Mouse (Mus musculus): ENCODE data around the gene Os9. TPM values are rescaled to one million over a fixed set of nuclear protein-coding genes. Genes with fewer than 3 reads are reported as not detected.

Gene Os9
- total and polyA plus RNA-seq, 3 experiments = 42.4 to 60.4 TPM; not detected in 1

DNA sequence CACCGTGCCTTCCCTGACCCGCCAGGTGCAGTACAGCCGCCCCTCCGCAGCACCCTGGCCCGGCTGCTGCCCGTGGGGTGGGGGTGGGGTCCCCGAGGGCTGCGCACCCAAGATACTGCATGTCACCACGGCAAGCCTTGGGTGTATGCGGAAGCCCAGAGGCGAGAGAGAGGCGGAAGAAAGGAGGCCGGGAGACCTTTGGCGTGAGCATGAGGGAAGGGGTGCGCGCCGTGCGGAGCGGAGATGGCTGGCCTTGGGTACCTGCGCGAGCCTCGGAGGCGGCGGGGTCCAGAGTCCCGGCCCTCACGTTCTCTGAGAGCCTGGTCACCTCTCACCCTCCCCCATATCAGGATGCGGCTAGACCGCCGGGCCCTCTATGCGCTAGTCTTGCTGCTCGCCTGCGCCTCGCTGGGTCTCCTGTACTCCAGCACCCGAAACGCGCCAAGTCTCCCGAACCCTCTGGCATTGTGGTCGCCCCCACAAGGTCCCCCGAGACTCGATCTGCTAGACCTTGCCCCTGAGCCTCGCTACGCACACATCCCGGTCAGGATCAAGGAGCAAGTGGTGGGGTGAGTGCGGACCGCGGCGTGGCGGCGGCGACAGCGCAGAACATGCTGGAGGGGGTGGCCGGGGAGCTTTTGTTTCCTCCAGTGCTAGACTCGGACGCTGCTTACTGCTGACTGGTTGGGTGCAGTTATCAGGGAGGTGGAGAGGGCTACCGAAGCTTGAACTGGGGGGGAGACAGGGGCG lies 44.9 kb upstream of the Os9 start (continued):
- TF ChIP-seq MEF2A (IDR thresholded peaks at IDR 0.05; ENCODE audit: extremely low read depth, insufficient replicate concordance, low read depth, low read length, poor library complexity, severe bottlenecking) (no peak), CTCF (IDR thresholded peaks at IDR 0.05 in 2 of 3, conservative IDR thresholded peaks at IDR 0.05 in 1 of 3; ENCODE audit: control insufficient read depth in 1 of 3, insufficient read depth in 1 of 3, low read depth in 2 of 3, low read length in 3 of 3, poor library complexity in 1 of 3, severe bottlenecking in 1 of 3) (no peak; a peak in 1 of 6 replicates), MAX (IDR thresholded peaks at IDR 0.05; ENCODE audit: low read length) (peak; percentile 69), POLR2A (IDR thresholded peaks at IDR 0.05; ENCODE audit: control insufficient read depth in 1 of 2, insufficient read depth in 1 of 2, low read depth in 1 of 2, low read length in 2 of 2, poor library complexity in 1 of 2) (peak; percentile 55 to 70; a peak in 3 of 4 replicates), TAL1 (IDR thresholded peaks at IDR 0.05; ENCODE audit: low read length) (peak; percentile 44; the same call in 1 of the 2 replicates)

GRCm38 (mm10) chr10:127165354-127165653 lies 44.4 kb upstream of the Os9 start:
- 0 out of 2 replicates have a peak, but pooled peaks have one; percentile 1 for TF ChIP-seq NRF1 (IDR thresholded peaks at IDR 0.05; ENCODE audit: insufficient read depth, low read depth, low read length, poor library complexity, severe bottlenecking)
- no peak for TF ChIP-seq POLR2AphosphoS2 (IDR thresholded peaks at IDR 0.05; ENCODE audit: low read length)
- TF ChIP-seq TBP (IDR thresholded peaks at IDR 0.05; ENCODE audit: low read depth, low read length) = no peak
- TF ChIP-seq MYC (IDR thresholded peaks at IDR 0.05; ENCODE audit: low read depth, low read length) = no peak
- TF ChIP-seq POLR2A (IDR thresholded peaks at IDR 0.05; ENCODE audit: control insufficient read depth in 1 of 2, insufficient read depth in 1 of 2, low read depth in 1 of 2, low read length in 2 of 2, poor library complexity in 1 of 2) = no peak
- TF ChIP-seq KAT2A (conservative IDR thresholded peaks at IDR 0.05; ENCODE audit: low read depth, low read length) = no peak
- TF ChIP-seq ZMIZ1 (IDR thresholded peaks at IDR 0.05; ENCODE audit: low read depth, low read length) = no peak; the same call in 1 of the 2 replicates
- TF ChIP-seq NELFE (IDR thresholded peaks at IDR 0.05; ENCODE audit: low read depth, low read length) = peak; percentile 35; the same call in 1 of the 2 replicates
- no peak for TF ChIP-seq ZNF384 (IDR thresholded peaks at IDR 0.05; ENCODE audit: low read depth, low read length)
- TF ChIP-seq ZC3H11A (IDR thresholded peaks at IDR 0.05; ENCODE audit: low read depth, low read length) = no peak
- TF ChIP-seq UBTF (IDR thresholded peaks at IDR 0.05; ENCODE audit: borderline replicate concordance, insufficient read depth, low read depth, low read length) = 0 out of 2 replicates have a peak, but pooled peaks have one; percentile 86
- TF ChIP-seq RAD21 (IDR thresholded peaks at IDR 0.05; ENCODE audit: low read depth, low read length) = no peak
- TF ChIP-seq TCF12 (IDR thresholded peaks at IDR 0.05; ENCODE audit: low read depth, low read length) = no peak
- TF ChIP-seq HCFC1 (IDR thresholded peaks at IDR 0.05; ENCODE audit: low read depth, low read length) = no peak
- no peak for TF ChIP-seq RCOR1 (IDR thresholded peaks at IDR 0.05; ENCODE audit: low read depth, low read length)
- no peak for TF ChIP-seq JUND (IDR thresholded peaks at IDR 0.05; ENCODE audit: low read depth, low read length)
- TF ChIP-seq ELF1 (IDR thresholded peaks at IDR 0.05; ENCODE audit: low read depth, low read length) = no peak
- no peak for TF ChIP-seq MAX (IDR thresholded peaks at IDR 0.05; ENCODE audit: low read length)
- TF ChIP-seq MYB (IDR thresholded peaks at IDR 0.05; ENCODE audit: low read depth, low read length) = no peak
- Histone ChIP-seq H3K27ac (ENCODE audit: control insufficient read depth, low read depth, low read length) (peak overlapping the region; percentile 88), H3K9me3 (replicated peaks; ENCODE audit: insufficient read depth, low read length) (no peaks in the 10 kb centered on the region), H3K36me3 (ENCODE audit: control insufficient read depth in 1 of 2, insufficient read depth in 2 of 2, low read length in 2 of 2) (peaks cover 2 to 13% of the 10 kb centered on the region in 2 experiments; a peak in 2 of 4 replicates), H3K27me3 (ENCODE audit: control insufficient read depth in 1 of 2, insufficient read depth in 2 of 2, low read length in 2 of 2) (no peaks in the 10 kb centered on the region), H3K4me3 (ENCODE audit: control insufficient read depth in 1 of 2, insufficient read depth in 1 of 2, low read depth in 2 of 2, low read length in 2 of 2) (peak overlapping the region; percentile 67 to 68), H3K79me2 (ENCODE audit: control insufficient read depth, insufficient read depth, low read length, poor library complexity) (peaks cover 26% of the 10 kb centered on the region), H3K9ac (ENCODE audit: control insufficient read depth, low read depth, low read length, poor library complexity, severe bottlenecking) (peak overlapping the region; percentile 91), H3K4me1 (ENCODE audit: control insufficient read depth in 1 of 2, insufficient read depth in 2 of 2, low read length in 2 of 2) (peaks cover 2 to 16% of the 10 kb centered on the region in 2 experiments; a peak in 3 of 4 replicates)
- no peak for DNase-seq (ENCODE audit: low read depth, low spot score)

Data from MEL (cell line).